Mouse (Mus musculus) heart, postnatal 0 days (tissue): Measurements from ENCODE around the gene Otulin. TPM values are rescaled to one million over a fixed set of nuclear protein-coding genes. Genes with fewer than 3 reads are reported as not detected.

ENCODE experiments used
- ATAC-seq: fragments of 200-750 bp; cut with Nextera tagmentation; 2 replicates; pipeline ENCODE4 v1.8.0; 2017; ENCODE audit warnings: low read depth, moderate number of reproducible peaks, moderate library complexity; ENCODE audit not compliant: insufficient read depth
- DNase-seq: peaks from one replicate; pipeline ENCODE4 v3.0.0-alpha.2; 2016; ENCODE audit warnings: low spot score
- H3K27ac ChIP-seq: fragments of 300-500 bp; sonication (generic); 2 replicates; pipeline ENCODE4 v1.5.1; 2014; ENCODE audit warnings: low read depth, mild to moderate bottlenecking
- H3K27me3 ChIP-seq: fragments of 300-500 bp; sonication (generic); 2 replicates; pipeline ENCODE4 v1.6.1; 2014; ENCODE audit warnings: low read length, mixed read lengths; ENCODE audit not compliant: control insufficient read depth, insufficient read depth
- H3K36me3 ChIP-seq: fragments of 300-500 bp; sonication (generic); replicated peaks from 2 replicates; pipeline ENCODE4 v1.6.1; 2014; ENCODE audit warnings: low read length, mixed read lengths; ENCODE audit not compliant: control insufficient read depth, insufficient read depth
- H3K4me1 ChIP-seq: fragments of 300-500 bp; sonication (generic); 2 replicates; pipeline ENCODE4 v1.6.1; 2014; ENCODE audit warnings: antibody characterized with exemption; ENCODE audit not compliant: control insufficient read depth, insufficient read depth
- H3K4me2 ChIP-seq: fragments of 300-500 bp; sonication (generic); 2 replicates; pipeline ENCODE4 v1.6.1; 2014; ENCODE audit warnings: low read depth, mild to moderate bottlenecking, low read length, moderate library complexity
- H3K4me3 ChIP-seq: fragments of 300-500 bp; sonication (generic); 2 replicates; pipeline ENCODE4 v1.5.1; 2014; ENCODE audit warnings: low read depth, low read length
- H3K9ac ChIP-seq: fragments of 300-500 bp; sonication (generic); replicated peaks from 2 replicates; pipeline ENCODE4 v1.6.1; 2014; ENCODE audit warnings: low read depth, low read length, mixed read lengths
- H3K9me3 ChIP-seq: fragments of 300-500 bp; sonication (generic); replicated peaks from 2 replicates; pipeline ENCODE4 v1.6.1; 2016; ENCODE audit warnings: low read length; ENCODE audit not compliant: control insufficient read depth
- CTCF ChIP-seq: IDR thresholded peaks from 2 replicates; pipeline ENCODE4 v1.5.1; 2016; ENCODE audit warnings: antibody characterized with exemption, control low read depth, low read depth
- EP300 ChIP-seq: IDR thresholded peaks from 2 replicates; pipeline ENCODE4 v1.6.1; 2016; ENCODE audit warnings: antibody characterized with exemption, low read depth
- WGBS: fragments of 180-500 bp; shearing (Covaris S2); extraction: QIAGEN DNeasy Blood & Tissue Kit; methylation state at CpG from one replicate; pipeline ENCODE4 v1.1.7; 2014; 5-methylcytosine and 5-hydroxymethylcytosine counted together
- polyA plus RNA-seq: library from polyadenylated mRNA; unstranded; fragments of >200 nt; fragmentation: Nextera tagmentation; extraction: Ambion mirVana; gene quantifications from 2 replicates; pipeline ENCODE4 v1.2.1, GENCODE M21; 2015
- total RNA-seq: library from RNA; depleted of rRNA; stranded (reverse); fragments of >200 nt; gene quantifications from 2 replicates; pipeline ENCODE4 v1.2.3, GENCODE M21; 2014; ENCODE audit warnings: low replicate concordance; rRNA removed

Otulin gene
- 32.3 and 36.1 TPM in 2 replicates for total RNA-seq
- 24.3 and 26.3 TPM in 2 replicates for polyA plus RNA-seq

DNA sequence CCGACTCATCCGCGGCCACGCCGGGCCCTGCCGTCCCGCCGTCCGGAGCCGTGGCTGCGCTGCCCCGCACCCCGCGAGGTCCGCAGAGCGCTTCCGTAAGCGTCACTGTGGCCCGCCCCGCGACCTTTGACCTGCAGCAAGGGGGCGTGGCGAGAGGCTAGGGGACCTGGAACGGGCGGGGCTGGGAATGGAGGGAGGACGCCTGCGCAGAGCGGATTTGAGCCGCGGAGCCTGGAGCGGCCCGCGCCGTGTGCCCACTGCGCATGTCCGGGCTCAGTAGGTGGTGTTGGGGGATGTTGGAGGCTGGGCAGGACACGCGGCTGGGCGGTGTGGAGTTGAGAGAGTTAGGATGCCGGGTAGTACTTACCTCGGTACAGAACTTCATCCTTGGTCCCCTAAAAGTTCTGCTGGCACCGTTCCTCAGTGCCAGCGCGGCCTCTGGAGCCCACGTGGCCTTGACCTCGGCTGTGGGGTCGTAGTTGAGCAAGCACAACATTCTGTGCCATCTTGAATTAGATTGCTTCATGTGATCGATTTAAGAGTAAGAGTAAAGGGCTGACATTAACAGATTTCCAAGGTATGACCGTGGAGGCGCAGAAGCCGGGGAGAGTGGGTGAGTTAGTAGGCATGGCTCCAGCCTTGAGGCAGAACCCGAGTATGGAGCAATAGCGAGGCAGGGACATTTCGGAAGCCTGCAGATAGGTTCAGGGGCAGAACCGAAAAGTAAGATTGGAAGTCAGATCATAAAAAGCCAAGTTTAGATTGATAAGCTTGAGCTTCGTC is at the start of gene Otulin:
Gene Otulin (minus strand): TSS at position 93 of the 783 bp plus-strand sequence.
- TF ChIP-seq CTCF (0 out of 2 replicates have a peak, but pooled peaks have one; percentile 6), EP300 (no peak)
- no peaks in the 10 kb centered on the region for H3K27me3 ChIP-seq
- peaks cover 35% of the 10 kb centered on the region for H3K4me1 ChIP-seq
- H3K9me3 ChIP-seq, result no peaks in the 10 kb centered on the region
- ATAC-seq, result peak; percentile 99
- 7% methylated on average over 55 of the region's 56 CpGs for WGBS
- H3K4me2 ChIP-seq, result peak within 1 kb of the TSS; percentile 67
- peak within 1 kb of the TSS; percentile 96 for H3K9ac ChIP-seq
- H3K36me3 ChIP-seq, result peaks cover 8% of the 10 kb centered on the region; the same call in 1 of the 2 replicates
- peak within 1 kb of the TSS; percentile 97 for H3K4me3 ChIP-seq
- H3K27ac ChIP-seq, result peak within 1 kb of the TSS; percentile 87
- peak; percentile 97 for DNase-seq

DNA sequence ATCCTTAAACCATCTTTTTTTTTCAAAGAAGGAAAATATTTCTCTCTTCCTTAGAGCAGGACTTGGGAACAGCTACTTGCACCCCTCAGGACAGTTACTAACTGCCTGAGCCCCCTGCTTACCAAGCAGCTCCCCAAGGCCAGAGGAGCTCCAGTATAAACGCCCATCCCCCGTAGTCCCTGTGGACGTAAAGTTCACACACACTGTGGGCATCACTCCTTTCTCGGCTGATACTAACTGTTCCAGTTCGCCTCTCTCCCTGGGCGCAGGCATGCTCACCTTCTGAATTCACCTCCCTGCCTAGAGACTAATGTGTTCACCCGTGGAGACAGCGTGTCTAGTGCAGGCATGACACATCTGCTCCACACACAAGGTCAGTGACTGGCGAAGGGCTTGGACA is 48.0 kb upstream of the Otulin start:
- H3K4me1 ChIP-seq, result peaks cover 4% of the 10 kb centered on the region
- TF ChIP-seq CTCF (no peak), EP300 (no peak)
- H3K9me3 ChIP-seq, result no peaks in the 10 kb centered on the region
- H3K9ac ChIP-seq, result no peak overlapping the region
- H3K27me3 ChIP-seq, result 0 out of 2 replicates have a peak, but pooled peaks cover 4% of the 10 kb centered on the region
- no peak overlapping the region for H3K27ac ChIP-seq
- no peaks in the 10 kb centered on the region for H3K36me3 ChIP-seq
- DNase-seq (no peak), ATAC-seq (no peak)
- 84% methylated on average over 9 of the region's 9 CpGs for WGBS
- no peak overlapping the region for H3K4me2 ChIP-seq
- H3K4me3 ChIP-seq, result no peak overlapping the region

DNA sequence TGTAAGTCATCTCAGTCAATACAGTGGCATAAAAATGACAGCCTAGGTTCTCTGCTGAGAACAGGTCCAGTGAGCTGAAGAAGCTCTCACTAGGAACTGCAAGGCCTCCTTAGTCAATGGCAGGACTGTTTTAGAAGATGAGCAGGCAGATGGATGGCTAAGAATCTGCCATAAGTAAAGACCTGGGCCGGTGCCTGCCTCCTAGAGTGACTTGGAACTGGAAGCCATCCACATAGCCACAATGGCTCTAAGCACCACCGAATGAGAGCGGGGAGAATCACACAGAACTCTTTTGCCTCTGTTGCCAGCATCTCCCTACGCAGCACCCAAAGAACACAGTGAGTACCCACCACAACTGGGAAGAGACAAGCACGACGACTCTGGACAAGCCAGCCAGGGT is 47.3 kb upstream of the Otulin start:
- no peaks in the 10 kb centered on the region for H3K9me3 ChIP-seq
- H3K27ac ChIP-seq, result no peak overlapping the region
- no peak for ATAC-seq
- no peak for TF ChIP-seq CTCF
- TF ChIP-seq EP300, result no peak
- 89% methylated on average over 6 of the region's 6 CpGs for WGBS
- no peaks in the 10 kb centered on the region for H3K36me3 ChIP-seq
- H3K4me3 ChIP-seq, result no peak overlapping the region
- H3K27me3 ChIP-seq, result 0 out of 2 replicates have a peak, but pooled peaks cover 4% of the 10 kb centered on the region
- H3K4me1 ChIP-seq, result peaks cover 4% of the 10 kb centered on the region
- no peak for DNase-seq
- no peak overlapping the region for H3K9ac ChIP-seq
- H3K4me2 ChIP-seq, result no peak overlapping the region

DNA sequence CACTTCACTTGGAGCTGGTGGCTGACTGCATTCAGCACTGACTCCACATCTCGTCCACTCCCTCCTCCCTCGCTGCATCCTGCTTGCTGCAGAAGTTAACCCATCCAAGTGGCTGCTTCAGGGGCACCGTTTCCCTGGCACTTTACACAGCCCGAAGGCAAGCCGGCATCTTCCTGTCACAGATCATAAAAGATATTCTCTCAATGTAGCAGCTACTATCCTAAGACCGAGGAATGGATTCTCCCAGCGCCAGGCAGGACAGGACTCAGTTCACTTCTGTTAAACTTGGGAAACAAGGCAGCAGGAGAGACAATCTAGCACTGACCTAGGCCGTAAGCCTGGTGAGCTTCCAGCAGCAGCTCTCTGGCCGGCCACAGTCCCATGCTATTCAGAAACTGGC is 45.7 kb upstream of the Otulin start:
- TF ChIP-seq CTCF (no peak), EP300 (no peak)
- 0 out of 2 replicates have a peak, but pooled peaks cover 4% of the 10 kb centered on the region for H3K27me3 ChIP-seq
- H3K4me2 ChIP-seq, result no peak overlapping the region
- H3K36me3 ChIP-seq, result no peaks in the 10 kb centered on the region
- no peak for DNase-seq
- no peak for ATAC-seq
- no peaks in the 10 kb centered on the region for H3K9me3 ChIP-seq
- H3K9ac ChIP-seq, result no peak overlapping the region
- no peak overlapping the region for H3K27ac ChIP-seq
- WGBS, result 44% methylated on average over 9 of the region's 9 CpGs
- H3K4me1 ChIP-seq, result no peaks in the 10 kb centered on the region; the same call in 1 of the 2 replicates
- H3K4me3 ChIP-seq, result no peak overlapping the region

- Histone ChIP-seq H3K36me3 (no peaks in the 10 kb centered on the region), H3K4me1 (no peaks in the 10 kb centered on the region), H3K27ac (no peak overlapping the region), H3K27me3 (no peaks in the 10 kb centered on the region), H3K9me3 (no peaks in the 10 kb centered on the region), H3K4me2 (no peak overlapping the region), H3K9ac (no peak overlapping the region), H3K4me3 (no peak overlapping the region)
- DNase-seq (no peak), ATAC-seq (no peak)
- no peak for TF ChIP-seq EP300
- TF ChIP-seq CTCF, result no peak
- WGBS, result 83% methylated on average over 7 of the region's 7 CpGs
Measured at GRCm38 (mm10) chr15:27675122-27675521, 44.6 kb upstream of the Otulin start.
